Mouse (Mus musculus) lung, adult 2 months (tissue): ENCODE data around the gene Dbi. TPM values are rescaled to one million over a fixed set of nuclear protein-coding genes. Genes with fewer than 3 reads are reported as not detected.

Source experiments
- DNase-seq: peaks from one replicate; pipeline ENCODE4 v3.0.0; 2022
- H3K4me1 ChIP-seq: fragments of 200-500 bp; 2 replicates; pipeline ENCODE4 v1.6.1; 2011; ENCODE audit warnings: low read length; ENCODE audit not compliant: control insufficient read depth, insufficient read depth
- H3K4me3 ChIP-seq: fragments of 200-500 bp; replicated peaks from 2 replicates; pipeline ENCODE3; 2011; ENCODE audit warnings: low read depth, mild to moderate bottlenecking, control low read depth, low read length; ENCODE audit errors: extremely low read depth
- CTCF ChIP-seq: fragments of 200-500 bp; IDR thresholded peaks from 2 replicates; pipeline ENCODE4 v1.5.1; 2011; ENCODE audit warnings: mild to moderate bottlenecking, low read length, control low read depth; ENCODE audit not compliant: insufficient read depth
- POLR2A ChIP-seq: fragments of 200-500 bp; IDR thresholded peaks from 2 replicates; pipeline ENCODE4 v1.6.1; 2011; ENCODE audit warnings: low read depth, mild to moderate bottlenecking, control low read depth, low read length, borderline replicate concordance; ENCODE audit errors: extremely low read depth
- WGBS: fragments of 180-500 bp; shearing (Covaris S2); methylation state at CpG from one replicate; pipeline ENCODE4 v1.1.7; 2018; 5-methylcytosine and 5-hydroxymethylcytosine counted together
- polyA plus RNA-seq: library from polyadenylated mRNA; depleted of rRNA; stranded (reverse); fragments of >200 nt; gene quantifications from 2 replicates; pipeline ENCODE4 v1.2.3, GENCODE M21; 2012

Dbi gene
- polyA plus RNA-seq, 1 experiment = 281 TPM

DNA sequence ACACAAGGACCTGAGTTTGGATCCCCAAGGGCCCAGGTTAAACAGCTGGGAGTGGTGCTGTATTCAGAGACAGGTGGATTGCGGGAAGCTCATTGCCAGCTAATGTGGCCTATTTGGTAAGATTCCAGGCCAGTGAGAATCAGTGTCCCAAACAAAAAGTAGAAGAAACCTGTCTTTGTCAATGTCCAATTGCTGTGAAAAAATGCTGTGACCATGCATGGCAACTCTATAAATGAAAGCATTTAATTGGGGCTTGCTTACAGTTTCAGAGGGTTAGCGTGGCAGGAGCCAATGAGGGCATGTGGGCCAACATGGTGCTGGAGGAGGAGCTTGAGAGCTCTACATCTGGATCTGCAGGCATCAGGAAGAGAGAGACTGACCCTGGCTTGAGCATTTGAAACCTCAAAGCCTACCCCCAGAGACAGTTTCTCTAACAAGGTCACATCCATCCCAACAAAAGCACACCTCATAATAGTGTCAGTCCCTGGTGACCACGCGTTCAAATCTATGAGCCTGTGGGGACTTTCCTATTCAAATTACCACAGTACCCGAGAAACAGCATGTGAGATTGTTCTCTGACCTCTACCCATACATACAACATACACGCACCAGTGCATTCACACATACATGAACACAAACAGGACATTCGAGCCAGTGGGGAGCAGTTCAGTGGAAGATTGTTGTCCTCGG lies 24.8 kb upstream of the Dbi start:
- no peak for DNase-seq
- no peak for TF ChIP-seq CTCF
- TF ChIP-seq POLR2A = no peak
- Histone ChIP-seq H3K4me3 (no peak overlapping the region), H3K4me1 (no peaks in the 10 kb centered on the region)
- 86% methylated on average over 8 of the region's 8 CpGs for WGBS

- Histone ChIP-seq H3K4me3 (no peak overlapping the region), H3K4me1 (no peaks in the 10 kb centered on the region)
- peak; percentile 10 for DNase-seq
- 53% methylated on average over 5 of the region's 5 CpGs for WGBS
- TF ChIP-seq CTCF = no peak
- no peak for TF ChIP-seq POLR2A
These were observed 21.7 kb upstream of the Dbi start for GRCm38 (mm10) chr1:120142551-120142950.

GRCm38 (mm10) chr1:120140144-120140693 lies 19.3 kb upstream of the Dbi start:
- no peak for DNase-seq
- WGBS = 85% methylated on average over 9 of the region's 9 CpGs
- TF ChIP-seq POLR2A = no peak
- no peak for TF ChIP-seq CTCF

GRCm38 (mm10) chr1:120138923-120139540 lies 18.2 kb upstream of the Dbi start:
- Histone ChIP-seq H3K4me1 (no peaks in the 10 kb centered on the region), H3K4me3 (no peak overlapping the region)
- DNase-seq = no peak
- WGBS = 57% methylated on average over 7 of the region's 7 CpGs
- TF ChIP-seq POLR2A (no peak), CTCF (no peak)

More at GRCm38 (mm10) chr1:120140144-120140693, 19.3 kb upstream of the Dbi start:
- no peaks in the 10 kb centered on the region for H3K4me1 ChIP-seq
- no peak overlapping the region for H3K4me3 ChIP-seq

GRCm38 (mm10) chr1:120135934-120136786 lies 15.3 kb upstream of the Dbi start:
- no peak for DNase-seq
- TF ChIP-seq POLR2A (no peak), CTCF (no peak)
- Histone ChIP-seq H3K4me1 (no peaks in the 10 kb centered on the region), H3K4me3 (no peak overlapping the region)
- 71% methylated on average over 7 of the region's 7 CpGs for WGBS

DNA sequence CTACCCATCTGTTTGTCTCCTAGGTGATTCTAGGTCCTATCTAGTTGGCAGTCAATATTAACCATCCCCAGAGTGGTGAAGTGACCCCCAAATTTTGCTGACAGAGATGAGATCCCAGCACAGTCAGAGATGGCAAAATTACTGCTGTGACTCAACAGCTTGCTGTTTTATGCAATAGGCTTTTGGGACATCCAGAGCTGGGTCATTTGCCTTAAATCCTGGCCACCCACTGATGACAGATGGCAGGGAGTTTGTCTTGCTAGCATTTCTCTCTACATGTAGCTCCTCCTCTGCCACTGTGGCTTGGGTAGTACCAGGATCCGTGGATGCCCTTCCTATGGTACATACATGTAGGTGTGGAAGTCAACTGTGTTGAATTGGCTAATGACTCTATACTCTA lies 11.5 kb upstream of the Dbi start:
- Histone ChIP-seq H3K4me1 (no peaks in the 10 kb centered on the region), H3K4me3 (no peak overlapping the region)
- TF ChIP-seq POLR2A (no peak), CTCF (no peak)
- no peak for DNase-seq
- 88% methylated on average over 1 of the region's 1 CpGs for WGBS

GRCm38 (mm10) chr1:120126318-120126717 lies 5.4 kb upstream of the Dbi start:
- no peak for TF ChIP-seq CTCF
- TF ChIP-seq POLR2A = no peak
- Histone ChIP-seq H3K4me3 (no peak overlapping the region), H3K4me1 (no peaks in the 10 kb centered on the region)
- WGBS = 70% methylated on average over 9 of the region's 9 CpGs
- no peak for DNase-seq

GRCm38 (mm10) chr1:120125471-120125870 lies 4.6 kb upstream of the Dbi start:
- no peak for DNase-seq
- no peaks in the 10 kb centered on the region for H3K4me1 ChIP-seq
- H3K4me3 ChIP-seq = no peak overlapping the region
- WGBS = 54% methylated on average over 6 of the region's 6 CpGs
- TF ChIP-seq POLR2A (no peak), CTCF (no peak)

GRCm38 (mm10) chr1:120124839-120125238 lies 4.0 kb upstream of the Dbi start:
- Histone ChIP-seq H3K4me1 (peaks cover 4% of the 10 kb centered on the region; the same call in 1 of the 2 replicates), H3K4me3 (no peak overlapping the region)
- TF ChIP-seq CTCF = no peak
- TF ChIP-seq POLR2A = no peak
- DNase-seq = no peak
- WGBS = 58% methylated on average over 4 of the region's 4 CpGs
